Mouse (Mus musculus): ENCODE data around the gene Tjap1.

Gene Tjap1

DNA sequence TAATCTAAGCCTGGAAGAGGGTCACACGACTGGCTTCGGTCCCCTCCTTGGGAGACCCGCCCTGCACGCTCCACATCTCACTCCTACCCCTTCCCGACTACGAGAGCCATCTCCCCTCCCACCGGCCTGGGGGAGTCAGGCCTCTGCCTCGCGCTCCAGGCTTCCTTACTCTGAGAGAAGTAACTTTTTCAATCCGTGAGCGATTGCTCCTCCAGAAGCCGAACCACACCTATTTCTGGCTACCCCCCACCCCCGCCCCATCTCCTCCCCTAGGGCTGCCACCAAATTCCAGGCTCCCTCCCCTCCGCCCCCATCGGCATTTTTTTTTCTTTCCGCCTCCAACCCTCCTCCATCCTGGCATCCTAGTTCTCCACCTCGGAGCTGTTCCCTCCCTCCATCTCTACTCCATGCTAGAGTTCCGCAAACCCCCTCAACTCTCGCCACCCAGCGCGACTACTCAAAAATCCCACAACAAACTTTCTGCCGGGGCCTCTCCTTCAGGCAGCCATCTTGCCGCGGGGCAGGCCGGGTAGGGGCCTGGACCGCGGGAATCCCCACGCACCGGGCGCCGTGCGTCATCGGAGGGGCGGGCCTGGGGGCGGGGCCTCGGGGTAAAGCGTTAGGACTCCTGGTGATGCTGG, at the start of gene Tjap1:
TSS of gene Tjap1 (minus strand) at position 544 of the 641 bp plus-strand sequence.
- peak; percentile 69 to 78 for DNase-seq

DNA sequence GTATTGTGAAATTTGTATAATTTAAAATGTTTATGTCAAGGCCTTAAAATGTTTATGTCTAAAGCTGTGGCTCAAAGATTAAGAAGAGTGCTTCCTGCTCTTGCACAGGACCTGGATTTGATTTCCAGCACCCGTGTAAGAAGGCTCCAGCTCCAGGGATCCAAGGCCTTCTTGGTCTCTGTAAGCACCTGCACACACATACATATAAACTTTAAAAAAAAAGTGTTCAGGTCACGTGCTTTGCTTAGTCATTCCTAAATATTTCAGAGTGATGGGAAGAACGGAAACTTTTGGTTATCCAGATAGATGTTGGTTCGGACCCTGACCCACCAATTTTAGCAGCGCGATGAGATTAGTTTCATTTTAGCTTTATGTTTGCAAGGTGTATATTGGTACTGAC, 45.9 kb upstream of the Tjap1 start:
- no peak for DNase-seq

DNA sequence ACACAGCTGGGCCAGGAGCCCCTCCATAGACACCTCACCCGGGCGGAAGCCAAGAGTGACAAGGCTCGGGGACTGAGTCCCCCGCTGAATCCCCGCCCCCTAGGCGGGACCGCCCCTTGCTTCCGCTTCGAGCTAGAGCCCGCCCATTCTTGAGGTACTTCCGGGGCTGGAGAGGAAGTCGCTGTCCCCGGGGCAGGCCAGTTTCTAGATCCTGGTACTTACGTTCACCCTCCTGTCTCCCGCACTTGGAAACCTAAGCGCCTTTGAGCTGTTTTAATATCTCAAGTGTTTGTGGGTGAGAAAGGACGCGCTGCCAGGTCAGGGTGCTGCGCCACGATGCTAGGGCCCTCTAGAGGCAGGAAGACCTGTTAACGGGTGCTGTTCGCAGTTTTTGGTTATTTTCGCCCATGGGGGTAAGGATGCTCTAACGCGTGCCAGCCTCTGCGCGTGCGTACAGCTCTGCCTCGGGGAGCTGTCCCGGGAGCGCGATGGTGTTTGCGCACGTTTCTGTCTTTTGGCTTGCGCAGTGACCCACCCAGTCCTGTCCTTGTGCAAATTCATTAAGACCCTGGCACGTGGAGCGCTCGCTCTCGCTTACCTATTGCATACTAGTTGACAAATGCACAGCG, 45.2 kb upstream of the Tjap1 start, which contains the start of gene Abcc10:
TSS of gene Abcc10 (minus strand) at position 447 of the 629 bp plus-strand sequence.
- peak; percentile 96 to 98 for DNase-seq

DNA sequence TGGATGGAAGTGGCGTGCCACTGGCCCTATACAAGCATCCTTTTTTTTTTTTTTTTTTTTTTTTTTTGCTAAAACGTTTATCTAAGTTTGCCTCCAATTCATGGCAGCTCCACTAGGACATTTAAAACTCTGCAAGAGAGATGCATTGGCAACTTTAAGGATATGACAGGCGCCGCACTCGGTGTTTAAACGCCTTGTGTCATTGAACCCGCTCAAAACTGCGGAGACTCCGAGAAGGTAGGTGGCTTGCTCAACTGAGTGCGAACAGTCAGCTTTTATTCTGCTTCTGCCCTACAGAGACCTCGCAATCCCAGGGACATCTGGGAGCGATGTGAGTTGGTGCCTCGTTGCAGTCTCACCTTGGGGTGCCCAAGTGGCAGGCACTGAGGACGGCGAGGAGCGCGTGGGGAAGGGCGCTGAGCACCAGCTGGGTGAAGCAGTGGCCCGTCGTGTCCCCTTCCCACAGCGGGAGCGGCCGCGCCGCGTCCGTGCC, 44.6 kb upstream of the Tjap1 start:
- DNase-seq, result no peak

DNA sequence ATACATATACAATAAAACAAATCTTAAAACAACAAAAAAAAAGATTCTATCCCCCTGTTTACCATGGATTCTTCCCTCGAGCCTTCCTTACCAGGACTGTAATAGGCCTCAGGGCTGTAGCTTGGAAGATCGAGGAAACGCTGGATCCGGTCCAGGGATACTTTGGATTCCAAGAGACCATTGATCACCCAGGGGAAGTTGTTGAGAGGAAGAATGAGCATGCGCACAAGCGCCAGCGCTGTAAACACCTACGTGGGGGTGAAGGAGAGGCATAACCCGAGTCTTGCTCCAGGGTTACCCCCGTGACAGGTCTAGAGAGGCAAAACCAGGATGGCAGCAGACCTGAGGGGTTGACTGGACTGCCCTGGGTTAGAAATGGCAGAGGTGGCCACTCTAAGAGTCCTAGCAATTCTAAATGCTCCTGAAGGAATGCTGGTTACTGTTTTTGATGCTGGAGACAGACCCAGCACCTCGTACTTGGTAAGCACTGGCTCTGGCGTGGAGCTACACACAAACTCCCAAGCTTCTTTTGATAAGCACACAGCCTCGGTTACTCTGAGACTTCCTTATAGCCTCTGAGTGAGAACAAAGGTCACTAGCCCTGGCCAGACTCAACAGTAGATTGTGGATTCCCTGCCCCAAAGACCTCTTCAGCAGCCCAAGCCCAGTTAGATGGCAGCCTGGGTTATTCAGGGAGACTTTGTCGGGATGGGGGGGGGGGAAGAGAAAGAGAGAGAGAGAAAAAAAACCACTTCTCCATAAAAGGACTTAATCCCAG, 39.4 kb upstream of the Tjap1 start:
- no peak for DNase-seq

DNA sequence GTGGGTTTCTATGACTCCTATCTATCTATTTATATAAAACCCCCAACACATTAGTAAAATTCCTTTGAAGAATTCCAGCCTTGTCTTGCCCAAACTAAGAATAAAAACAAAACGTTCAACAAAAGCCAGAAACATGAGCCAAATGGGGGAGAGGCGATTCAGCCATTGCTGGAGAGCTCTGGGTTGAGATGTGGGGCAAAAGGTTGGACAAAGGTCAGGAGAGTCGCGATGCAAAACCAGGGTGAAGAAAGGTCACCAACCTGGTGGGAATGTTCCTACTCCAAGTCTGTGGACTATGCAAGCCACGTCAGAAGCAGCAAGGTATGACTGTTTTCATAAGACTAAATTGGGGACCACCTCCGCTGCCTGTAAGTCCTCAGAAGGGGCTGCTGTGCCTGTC, 37.7 kb upstream of the Tjap1 start:
- no peak for DNase-seq

DNA sequence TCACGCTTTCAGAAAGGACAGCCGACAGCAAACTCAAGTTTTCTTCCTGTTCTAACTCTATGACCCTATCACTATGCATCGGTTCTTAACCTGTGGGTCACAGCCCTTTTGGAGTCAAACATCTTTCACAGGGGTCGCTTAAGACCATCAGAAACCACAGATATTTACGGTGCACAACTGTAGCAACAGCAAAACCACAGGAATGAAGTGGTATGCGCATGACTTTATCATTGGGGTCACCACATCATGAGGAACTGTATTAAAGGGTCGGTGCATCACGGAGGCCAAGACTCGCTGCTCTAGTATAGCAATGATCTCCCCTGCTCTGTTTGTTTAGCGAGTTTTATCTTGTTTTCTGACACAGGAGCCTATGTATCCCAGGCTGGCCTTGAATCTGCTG, 33.0 kb upstream of the Tjap1 start:
- DNase-seq, result no peak

DNA sequence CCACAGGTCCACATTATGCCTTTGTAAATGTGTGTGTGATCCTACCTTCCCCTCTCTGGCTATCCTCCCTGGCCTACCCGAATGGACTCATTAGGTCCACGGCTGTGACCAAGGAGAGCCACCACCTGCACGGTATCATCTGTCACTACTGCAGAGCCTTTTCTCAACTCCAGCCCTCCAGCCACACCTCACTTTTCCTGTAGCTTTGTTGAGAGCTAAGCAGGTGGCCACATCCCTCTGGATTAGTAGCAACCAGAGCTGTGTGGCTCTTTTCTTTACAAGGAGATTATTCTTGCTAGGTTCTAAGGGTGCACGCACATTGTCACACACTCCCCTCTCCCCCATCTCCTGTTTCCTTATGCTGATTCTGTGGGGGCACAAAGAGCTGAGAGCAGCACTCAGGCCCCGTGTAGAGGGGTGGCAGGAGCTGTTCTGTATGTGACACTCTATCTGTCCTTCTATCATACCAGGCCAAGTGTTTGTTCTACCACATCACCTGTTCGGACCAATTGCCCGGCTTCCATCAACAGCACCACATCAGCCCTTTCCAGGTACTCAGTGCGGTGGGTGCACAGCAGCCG, 30.4 kb upstream of the Tjap1 start:
- DNase-seq, result no peak

DNA sequence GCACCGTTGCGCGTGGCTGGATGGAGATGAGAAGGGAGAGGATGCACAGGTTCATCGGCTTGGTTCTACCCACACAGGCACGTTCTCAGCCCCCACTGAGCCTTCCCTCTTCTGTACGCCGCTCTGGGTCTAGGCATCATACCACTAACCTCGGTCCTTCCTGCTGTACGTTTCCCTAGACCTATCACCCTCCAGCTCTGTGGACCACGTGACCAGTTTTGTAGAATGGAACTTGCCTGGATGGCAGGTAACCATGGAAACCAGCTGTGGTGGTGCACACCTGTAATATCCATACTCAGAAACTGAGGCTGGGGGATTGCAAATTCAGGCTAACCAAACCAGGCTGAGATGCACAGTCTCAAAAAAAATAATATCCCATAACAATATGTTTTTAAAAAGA, 27.7 kb upstream of the Tjap1 start:
- DNase-seq, result no peak

DNA sequence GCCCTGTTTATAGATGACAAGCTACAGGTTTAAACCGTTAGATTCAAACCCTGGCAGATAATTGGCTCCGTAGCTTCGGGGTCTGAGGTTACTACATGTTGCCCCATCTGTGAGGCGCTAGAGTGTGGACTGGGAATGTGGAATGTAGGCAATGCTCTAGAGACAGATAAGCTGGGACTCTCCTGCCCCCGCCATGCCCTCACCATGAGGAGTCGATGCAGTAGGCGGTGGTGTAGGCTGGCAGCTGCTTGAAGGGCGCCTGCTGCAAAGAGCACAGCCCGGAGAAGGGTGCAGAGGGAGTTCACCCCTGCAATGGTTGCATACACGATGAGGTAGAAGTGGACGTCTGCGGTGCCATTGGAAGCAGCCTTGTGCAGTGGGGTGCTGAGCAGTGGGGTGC, 27.0 kb upstream of the Tjap1 start:
- no peak for DNase-seq

DNA sequence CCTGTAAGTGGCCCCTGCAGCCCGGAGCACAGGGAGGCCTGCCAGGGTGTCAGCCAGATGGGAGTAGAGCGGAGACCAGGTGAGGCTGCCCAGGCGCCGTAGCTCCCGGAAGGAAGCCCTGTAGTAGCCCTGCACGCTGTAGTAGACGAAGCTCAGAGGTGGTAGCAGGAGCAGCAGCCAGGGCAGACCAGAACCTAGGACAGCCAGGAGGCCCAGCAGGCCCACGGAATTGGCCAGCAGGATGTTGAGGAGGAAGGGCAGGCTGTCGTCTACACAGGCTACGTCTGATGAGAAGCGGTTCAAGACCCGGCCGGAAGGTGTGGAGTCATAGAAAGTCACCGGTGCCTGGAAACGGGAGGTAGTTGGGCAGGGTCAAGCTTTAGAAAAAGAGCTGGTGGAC, 24.1 kb upstream of the Tjap1 start:
- DNase-seq, result no peak

DNA sequence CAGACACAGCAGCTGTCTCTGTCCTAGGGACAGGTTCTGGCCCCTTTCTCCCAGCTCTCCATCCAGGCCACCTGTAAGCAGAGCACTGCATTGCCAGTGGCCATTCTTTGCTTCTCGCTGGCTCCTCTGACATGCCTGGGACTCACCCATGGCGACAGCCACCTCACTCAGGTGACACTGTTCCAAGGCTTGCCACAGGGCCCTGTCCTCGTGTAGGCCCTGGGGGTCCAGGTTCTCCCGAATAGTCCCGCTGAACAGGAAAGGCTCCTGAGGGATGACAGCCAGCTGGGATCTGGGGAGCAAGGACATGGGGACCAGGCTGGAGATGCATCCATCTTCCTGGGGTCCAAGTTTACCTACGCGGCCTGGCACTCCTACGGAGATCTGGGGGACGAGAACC, 21.4 kb upstream of the Tjap1 start:
- no peak for DNase-seq

DNA sequence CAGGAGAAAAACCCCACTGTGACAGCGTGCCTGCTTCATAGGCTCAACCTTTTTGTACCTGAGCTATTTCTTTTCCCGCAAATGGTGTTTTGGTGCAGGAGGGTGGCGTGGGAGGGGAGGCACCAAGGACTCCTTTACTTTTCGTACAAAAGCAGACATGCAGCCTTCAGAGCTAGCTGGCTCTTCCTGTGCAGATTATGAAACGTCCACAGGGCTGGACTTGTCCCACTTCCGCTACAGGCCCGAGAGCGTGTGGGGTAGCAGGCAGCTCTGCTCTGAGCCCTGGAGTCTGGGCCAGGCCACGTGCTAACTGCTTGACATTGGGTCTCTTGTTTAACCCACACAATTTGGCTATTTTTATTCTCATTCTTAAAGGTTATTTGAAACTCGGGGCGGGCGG, 19.1 kb upstream of the Tjap1 start:
- DNase-seq, result no peak

DNA sequence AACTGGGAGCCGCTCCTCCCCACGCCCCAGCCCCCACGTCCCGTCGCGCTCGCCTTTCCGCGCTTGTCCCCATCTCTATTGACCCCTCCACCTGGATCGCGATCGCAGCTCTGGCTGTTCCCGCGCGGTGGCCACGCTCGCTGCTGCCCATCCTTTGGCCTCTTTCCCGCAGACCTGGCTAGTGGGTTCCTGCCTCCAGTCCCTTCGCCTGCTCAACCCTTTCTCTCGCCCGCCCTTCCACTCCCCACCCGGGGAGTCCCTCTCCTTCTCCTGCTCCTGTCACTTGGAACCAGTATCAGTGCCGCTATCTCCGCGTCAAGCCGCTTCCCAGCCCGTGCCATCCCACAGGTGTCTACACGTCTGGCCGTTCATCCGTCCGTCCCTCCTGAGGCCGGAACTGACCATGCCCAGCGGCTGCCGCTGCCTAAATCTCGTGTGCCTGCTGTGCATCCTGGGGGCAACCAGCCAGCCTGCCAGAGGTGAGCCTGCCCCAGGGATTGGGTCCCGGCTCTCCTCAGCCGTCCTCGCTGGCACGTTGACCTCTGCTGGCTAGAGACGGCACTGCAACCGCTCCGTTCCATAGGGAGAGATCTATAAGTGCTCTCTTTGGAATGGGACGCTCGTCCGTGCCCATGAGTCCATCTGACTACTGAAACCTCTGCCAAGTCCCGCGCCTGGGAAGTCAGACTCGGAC, 15.5 kb upstream of the Tjap1 start:
- peak; percentile 46 to 81 for DNase-seq

DNA sequence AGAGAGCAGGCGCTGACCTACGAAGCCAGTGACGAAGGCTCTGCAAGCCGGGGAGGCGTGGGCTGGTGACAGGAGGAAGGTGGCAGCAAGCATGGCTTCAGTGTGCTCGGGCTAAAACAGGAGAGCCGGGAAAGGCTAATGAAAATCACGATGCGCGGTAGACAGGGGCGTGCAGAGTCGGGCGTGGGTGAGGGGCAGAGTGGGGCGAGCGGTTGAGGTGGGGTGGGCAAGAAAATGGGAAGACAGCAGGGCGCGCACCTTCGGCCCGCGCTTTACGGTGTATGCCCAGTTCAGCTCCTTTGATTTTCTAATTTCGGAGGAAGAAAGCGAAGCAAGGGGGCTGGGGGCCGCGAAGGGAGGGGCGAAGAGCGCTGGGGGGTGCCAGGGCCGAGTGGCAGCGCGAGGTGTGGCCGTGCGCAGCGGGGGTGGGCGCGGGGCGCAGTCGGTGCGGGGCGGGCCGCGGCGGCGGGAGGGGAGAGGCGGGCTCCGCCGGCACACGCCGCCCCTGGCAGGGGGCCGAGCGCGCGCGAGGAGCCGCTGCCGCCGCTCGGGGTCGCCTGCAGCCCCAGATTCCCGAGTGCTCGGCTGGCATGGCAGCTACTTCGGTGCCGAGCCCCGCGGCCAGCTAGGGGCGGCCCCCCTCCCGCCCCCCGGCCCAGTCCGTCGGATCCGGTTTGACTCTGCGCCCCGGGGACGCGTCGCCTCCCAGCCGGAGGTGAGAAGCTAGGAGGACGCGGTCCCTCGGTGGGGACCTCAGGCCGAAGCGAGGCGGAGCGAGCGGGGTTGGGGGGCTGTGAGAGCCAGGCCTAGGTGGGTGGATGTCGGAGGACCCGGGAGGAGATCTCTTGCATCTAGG, 14.8 kb upstream of the Tjap1 start, which contains the start of gene Dlk2:
TSS of gene Dlk2 (plus strand) at position 58 of the 856 bp plus-strand sequence.
- DNase-seq, result no peak

DNA sequence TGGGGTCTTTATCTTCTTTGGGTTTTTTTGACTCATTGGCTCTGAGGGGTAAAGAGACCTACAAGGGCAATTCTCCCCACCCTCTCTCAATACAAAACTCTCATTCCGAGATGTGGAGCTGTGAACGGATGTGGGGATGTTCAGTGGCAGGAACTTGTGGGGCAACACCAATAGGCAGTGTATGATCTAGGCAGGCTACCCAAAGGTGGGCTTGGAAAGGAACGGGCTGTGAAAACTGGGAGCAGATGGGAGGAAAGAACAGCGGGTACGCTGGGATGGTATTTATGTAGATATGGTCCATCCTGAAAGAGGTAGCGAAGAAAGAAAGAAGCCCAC, 14.2 kb upstream of the Tjap1 start:
- DNase-seq, result no peak

DNA sequence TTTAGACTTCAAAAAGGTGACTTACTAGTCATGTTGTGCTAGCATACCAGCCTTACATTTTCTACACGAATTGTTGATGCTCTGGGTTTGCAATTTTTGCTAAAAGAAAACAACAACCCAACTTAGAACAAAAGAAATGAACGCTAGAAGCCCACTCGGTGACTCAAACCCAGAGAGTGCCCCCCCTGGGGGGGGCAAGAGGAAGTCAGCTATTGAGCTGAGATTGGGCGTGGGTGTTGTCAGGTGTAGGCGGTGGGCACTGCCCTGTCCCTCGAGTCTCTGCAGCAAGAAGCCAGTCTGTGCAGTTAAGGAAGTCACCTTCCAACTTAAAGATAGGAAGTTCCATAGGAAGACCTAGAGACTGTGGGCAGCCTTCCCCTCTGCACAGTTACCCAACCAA, 13.8 kb upstream of the Tjap1 start:
- no peak for DNase-seq

DNA sequence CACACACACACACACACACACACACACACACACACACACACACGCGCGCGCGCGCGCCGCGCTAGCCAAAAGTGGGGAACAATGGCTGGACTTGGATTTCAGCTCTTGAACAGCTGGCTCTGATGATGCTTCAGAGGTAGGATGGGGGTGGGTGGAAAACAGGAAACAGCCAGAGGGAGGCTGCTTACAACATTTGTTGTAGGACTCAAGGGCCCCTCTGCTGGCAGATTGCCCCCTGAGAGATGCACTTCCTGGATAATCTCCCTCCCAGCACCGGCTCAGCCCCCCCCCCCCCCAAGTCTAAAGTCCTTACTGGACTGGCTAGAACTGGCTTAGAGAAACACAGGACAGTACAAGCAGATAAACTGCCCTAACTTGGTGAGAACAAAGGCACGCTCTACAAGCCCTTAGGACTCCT, 4.9 kb upstream of the Tjap1 start:
- no peak for DNase-seq

DNA sequence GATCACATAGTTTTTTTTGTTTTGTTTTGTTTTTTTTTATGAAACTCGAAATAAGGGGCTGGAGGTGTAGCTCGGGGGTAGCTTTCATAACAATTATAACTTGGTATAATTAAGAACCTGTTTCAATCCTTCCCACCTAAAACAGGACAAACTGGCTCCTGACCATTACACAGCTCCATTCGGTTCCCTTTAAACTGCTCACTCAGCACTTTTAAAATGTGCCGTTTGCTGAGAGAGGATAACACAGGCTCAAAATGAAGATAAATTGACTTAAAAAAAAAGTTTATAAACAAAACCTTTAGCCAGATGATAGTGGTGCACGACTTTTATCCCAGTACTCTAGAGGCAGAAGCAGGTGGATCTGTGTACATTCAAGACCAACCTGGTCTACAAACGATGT, 2.6 kb upstream of the Tjap1 start:
- DNase-seq, result no peak

DNA sequence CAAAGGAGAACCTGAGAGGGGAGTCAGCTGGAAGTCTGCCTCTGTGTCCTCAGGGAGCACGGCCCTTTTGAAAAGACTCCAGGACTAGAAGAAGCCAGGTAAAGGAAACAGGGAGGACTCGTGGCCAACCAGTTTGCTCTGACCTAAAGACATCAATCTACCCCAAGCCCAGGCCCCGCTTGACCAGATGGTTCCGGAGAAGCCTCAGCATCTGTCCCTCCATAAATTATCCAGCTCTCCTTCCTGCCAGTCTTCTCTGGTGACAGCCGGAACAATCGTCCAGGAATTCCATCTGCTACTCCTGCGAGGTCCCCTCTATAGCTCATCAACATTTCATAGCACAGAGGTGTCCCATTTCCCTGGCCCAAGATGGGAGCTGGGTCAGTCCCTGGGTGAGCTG, 1.8 kb upstream of the Tjap1 start:
- no peak for DNase-seq

DNA sequence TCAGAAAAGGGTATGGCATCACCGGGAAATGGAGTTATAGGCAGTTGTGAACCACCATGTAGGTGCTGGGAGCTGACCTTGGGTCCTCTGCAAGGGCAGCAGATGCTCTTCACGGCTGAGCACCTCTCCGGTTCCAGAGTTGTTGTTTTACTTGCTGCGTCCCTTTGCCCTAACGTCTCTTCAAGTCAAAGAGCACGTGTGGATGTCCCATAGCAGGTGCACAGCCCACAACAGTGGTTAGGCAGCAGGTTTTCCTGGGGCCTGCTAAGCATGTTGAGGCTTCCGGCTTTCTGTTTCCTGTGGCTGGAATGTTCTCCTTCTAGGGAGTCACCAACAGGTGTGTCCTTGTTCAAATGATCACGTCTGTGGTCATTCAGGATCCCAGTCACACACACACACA, 1.1 kb upstream of the Tjap1 start:
- no peak for DNase-seq

DNA sequence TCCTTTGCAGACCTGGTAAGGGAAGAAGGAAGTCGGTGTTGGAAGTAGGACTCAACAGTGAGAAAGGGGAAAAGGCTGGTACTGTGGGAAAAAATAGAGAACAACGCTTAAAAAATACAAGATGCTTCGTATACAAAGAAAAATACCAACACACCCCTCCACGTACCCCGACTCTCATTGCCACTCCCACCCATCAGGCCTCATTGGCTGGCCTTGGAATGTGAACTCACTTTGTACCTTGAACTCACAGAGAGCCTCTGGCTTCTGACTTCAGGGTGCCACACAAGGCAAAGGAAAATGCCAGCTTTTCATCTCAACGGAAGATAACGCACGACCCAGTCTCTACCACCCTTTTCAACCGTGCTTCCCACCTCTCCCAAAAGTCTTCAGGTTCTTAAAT, 314 bp upstream of the Tjap1 start:
- no peak for DNase-seq
